Mouse (Mus musculus): ENCODE results near the gene Chchd3.

Gene Chchd3

DNA sequence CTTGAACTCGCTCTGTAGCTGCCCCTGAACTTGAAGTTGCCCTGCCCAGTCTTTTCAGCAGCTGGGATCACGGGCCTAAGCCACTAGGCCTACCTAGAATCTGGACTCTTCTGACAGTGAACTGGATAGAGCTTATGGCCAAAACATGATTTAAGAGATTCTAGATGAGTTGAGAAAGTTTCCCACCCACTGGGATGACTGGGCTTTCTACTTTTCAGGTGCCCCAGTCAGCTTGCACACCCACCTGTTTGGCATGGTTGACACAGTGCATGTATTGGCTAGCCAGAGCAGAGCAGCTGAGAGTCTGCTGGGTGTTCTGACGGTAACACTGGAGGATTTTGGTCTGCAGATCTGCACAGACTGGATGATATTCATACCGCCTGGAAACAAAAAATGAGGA, 256.4 kb downstream of the Chchd3 start:
- no peak for DNase-seq (ENCODE audit: low read depth, low spot score)

- DNase-seq (ENCODE audit: low read depth, low spot score): no peak
Measured at GRCm38 (mm10) chr6:32801776-32802175, 258.3 kb downstream of the Chchd3 start.

DNA sequence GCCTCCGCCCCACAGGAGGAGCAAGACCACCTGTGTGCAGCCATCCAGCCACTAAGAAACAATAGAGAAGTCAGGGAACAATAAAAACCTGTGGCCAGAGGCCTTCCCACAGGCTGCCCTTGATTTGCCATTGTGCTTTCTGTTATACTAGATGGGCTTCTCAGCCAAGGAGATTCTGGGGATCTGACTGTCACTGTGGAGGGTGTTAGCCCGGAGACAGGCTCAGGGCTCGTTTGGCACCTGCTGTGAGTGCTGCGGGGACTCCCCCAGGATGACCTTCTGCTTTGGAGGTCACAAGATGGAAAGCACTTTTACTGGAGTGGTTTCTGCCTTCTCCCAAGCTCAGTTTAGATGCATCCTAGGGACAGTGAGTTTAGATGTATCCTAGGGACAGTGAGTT, 262.5 kb downstream of the Chchd3 start:
- no peak for DNase-seq (ENCODE audit: low read depth, low spot score)

- DNase-seq (ENCODE audit: low read depth, low spot score): peak; percentile 38
Measured at GRCm38 (mm10) chr6:32795653-32796500, 264.2 kb downstream of the Chchd3 start.

GRCm38 (mm10) chr6:32793575-32793974, 266.5 kb downstream of the Chchd3 start:
- DNase-seq (ENCODE audit: low read depth, low spot score): no peak

DNA sequence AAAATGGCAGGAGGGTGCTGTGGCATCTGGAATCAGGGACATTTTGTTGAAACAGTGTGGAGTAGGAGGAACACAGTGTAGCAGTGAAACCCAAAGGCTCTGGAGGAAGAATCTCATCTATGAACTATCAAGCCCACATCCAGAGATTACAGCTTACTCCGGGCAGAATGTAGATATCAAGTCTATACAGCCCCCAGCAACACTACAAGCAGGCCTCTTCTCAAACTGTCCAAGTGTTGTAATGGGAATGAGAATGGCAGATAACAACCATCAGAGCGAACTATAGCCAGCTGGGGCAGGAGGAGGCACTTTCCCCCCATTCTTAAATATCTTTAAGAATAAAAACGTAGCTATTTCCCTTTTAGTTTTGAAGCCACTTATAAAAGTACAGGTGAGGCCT, 266.9 kb downstream of the Chchd3 start:
- no peak for DNase-seq (ENCODE audit: low read depth, low spot score)

GRCm38 (mm10) chr6:32790487-32790886, 269.6 kb downstream of the Chchd3 start:
- DNase-seq (ENCODE audit: low read depth, low spot score): no peak

DNA sequence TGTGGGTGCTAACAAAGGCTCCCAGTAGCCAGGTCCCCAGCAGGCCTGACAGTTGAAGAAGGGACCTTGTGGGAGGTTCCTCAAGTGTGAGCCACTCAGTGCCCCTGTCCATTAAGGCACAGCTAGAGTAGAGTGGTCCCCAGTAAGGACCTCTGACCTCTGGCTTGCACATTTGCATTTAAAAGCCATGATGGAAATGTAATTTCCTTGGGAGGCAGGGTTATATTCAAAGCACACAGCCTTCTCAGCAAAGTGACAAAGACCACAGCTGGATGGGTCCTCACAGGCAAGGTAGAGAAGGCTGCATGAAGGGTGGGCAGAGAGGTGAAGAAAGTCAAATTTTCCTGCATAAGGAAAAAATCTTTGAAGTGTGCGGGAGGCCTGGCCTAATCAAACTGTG, 272.7 kb downstream of the Chchd3 start:
- no peak for DNase-seq (ENCODE audit: low read depth, low spot score)

DNA sequence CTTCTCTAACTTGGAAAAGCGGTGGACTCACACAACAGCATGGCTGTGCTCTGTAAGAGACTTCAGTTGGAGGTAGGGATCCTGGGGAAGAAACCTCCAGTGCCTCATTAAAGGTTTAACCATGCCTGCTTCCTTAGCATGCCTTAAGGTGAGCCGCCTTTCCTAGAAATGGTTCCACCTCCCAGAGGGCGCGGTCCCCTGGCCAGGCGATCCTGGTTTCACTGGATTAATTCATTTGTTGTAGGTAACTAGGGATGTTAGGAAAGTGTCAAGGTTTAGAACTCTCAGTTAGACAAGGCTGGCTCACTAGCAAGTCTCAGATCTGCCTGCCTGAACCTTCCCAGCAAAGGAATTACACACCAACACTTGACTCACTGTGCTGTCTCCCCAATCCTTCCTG, 273.9 kb downstream of the Chchd3 start:
- DNase-seq (ENCODE audit: low read depth, low spot score): no peak

GRCm38 (mm10) chr6:32783102-32783501, 277.0 kb downstream of the Chchd3 start:
- DNase-seq (ENCODE audit: low read depth, low spot score): no peak

- DNase-seq (ENCODE audit: low read depth, low spot score): peak; percentile 76
Measured at GRCm38 (mm10) chr6:32780602-32781001, 279.5 kb downstream of the Chchd3 start.

GRCm38 (mm10) chr6:32776384-32776783, 283.7 kb downstream of the Chchd3 start:
- DNase-seq (ENCODE audit: low read depth, low spot score): no peak

DNA sequence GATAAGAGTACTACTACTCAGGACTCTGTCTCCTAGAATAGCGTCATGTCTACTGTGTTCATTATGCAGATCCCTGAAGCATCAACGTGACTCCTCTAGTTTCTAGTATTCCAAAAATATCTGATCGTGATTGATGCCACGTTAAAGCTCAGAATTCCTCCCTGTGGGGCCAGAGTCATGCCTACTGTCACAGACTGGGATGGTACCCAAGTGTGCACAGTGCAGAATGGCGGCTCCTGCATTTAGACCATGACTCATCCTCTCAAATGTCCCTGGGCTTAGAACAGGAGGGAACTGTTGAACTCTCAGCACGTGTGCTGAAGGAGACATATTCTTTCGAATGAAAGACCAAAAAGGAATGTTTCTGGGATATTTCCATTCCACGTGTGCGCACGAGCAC, 305.5 kb downstream of the Chchd3 start:
- DNase-seq (ENCODE audit: low read depth, low spot score): peak; percentile 70

DNA sequence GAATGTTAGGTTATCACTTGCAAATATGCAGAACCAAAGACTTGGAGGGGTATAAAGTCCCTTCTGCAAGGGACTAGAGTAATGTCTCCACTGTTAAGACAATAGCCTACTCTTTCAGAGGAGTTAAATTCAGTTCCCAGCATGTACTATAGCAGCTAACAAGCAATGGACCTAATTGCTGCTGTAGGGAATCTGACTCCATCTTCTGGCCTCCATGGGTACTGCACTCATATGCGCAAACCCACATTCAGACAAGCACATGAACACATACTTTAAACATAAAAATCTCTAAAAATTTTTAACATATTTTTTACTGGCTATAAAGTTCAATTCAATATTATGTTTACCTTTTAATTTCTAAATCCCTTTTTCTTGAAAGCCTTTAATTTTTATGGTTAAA, 310.2 kb downstream of the Chchd3 start:
- no peak for DNase-seq (ENCODE audit: low read depth, low spot score)

GRCm38 (mm10) chr6:32748777-32749176, 311.3 kb downstream of the Chchd3 start:
- DNase-seq (ENCODE audit: low read depth, low spot score): no peak

- DNase-seq (ENCODE audit: low read depth, low spot score): no peak
Measured at GRCm38 (mm10) chr6:32747333-32747732, 312.7 kb downstream of the Chchd3 start.

All from telencephalon, adult 2 months (tissue).